Comparison of ENCODE assay signal across 22 mouse cellular contexts in genomic region chr6:52434771-52435170, GRCm38 (mm10).
A peak's percentile ranks its signal among the peaks of the same experiment; 100 is the strongest.
DNase-seq lines count a peak whose midpoint lies in the region; ATAC-seq and TF ChIP-seq lines count a peak whose summit lies in the region.
"Had no signal": no experiment of that assay in that cellular context is flagged by ENCODE, and none has a peak within 500 bp of the region (broad histone marks: within the 10 kb centered on the region; RNA-seq: fewer than 3 reads in every experiment).

No protein-coding gene starts in this region.

- no peak overlapping the region for H3K4me2 ChIP-seq in kidney, embryonic 16.5 days (replicated peaks; ENCODE audit: low read depth, low read length)
- no peak overlapping the region for H3K4me2 ChIP-seq in lung, embryonic 14.5 days
- H3K4me2 ChIP-seq: embryonic facial prominence, embryonic 12.5 days; forebrain, embryonic 12.5 days; heart, embryonic 12.5 days; hindbrain, embryonic 15.5 days had no signal

- no peak overlapping the region for H3K27ac ChIP-seq in kidney, adult 2 months (ENCODE audit: insufficient read depth, low read depth, low read length)
- H3K27ac ChIP-seq in kidney, embryonic 16.5 days (ENCODE audit: low read length) = no peak overlapping the region
- H3K27ac ChIP-seq in lung, embryonic 14.5 days (ENCODE audit: low read depth) = no peak overlapping the region
- H3K27ac ChIP-seq: embryonic facial prominence, embryonic 12.5 days; forebrain, embryonic 12.5 days; hindbrain, embryonic 15.5 days had no signal

- no peak overlapping the region for H3K9ac ChIP-seq in kidney, embryonic 16.5 days (replicated peaks; ENCODE audit: low read length)
- H3K9ac ChIP-seq in lung, embryonic 14.5 days = no peak overlapping the region
- H3K9ac ChIP-seq: embryonic facial prominence, embryonic 12.5 days; forebrain, embryonic 12.5 days; heart, embryonic 12.5 days; hindbrain, embryonic 15.5 days had no signal

- no peaks in the 10 kb centered on the region for H3K36me3 ChIP-seq in kidney, adult 2 months (ENCODE audit: control insufficient read depth, insufficient read depth, low read length)
- H3K36me3 ChIP-seq in kidney, embryonic 16.5 days (ENCODE audit: insufficient read depth, low read length) = no peaks in the 10 kb centered on the region
- H3K36me3 ChIP-seq in lung, embryonic 14.5 days (ENCODE audit: insufficient read depth) = no peaks in the 10 kb centered on the region
- H3K36me3 ChIP-seq: embryonic facial prominence, embryonic 12.5 days; forebrain, embryonic 12.5 days; heart, embryonic 12.5 days; hindbrain, embryonic 15.5 days had no signal

- no peak for TF ChIP-seq POLR2A in kidney, adult 2 months (IDR thresholded peaks at IDR 0.05; ENCODE audit: low read depth, low read length)
- TF ChIP-seq POLR2A in lung, adult 2 months (IDR thresholded peaks at IDR 0.05; ENCODE audit: borderline replicate concordance, extremely low read depth, low read depth, low read length) = no peak

- no peaks in the 10 kb centered on the region for H3K9me3 ChIP-seq in kidney, embryonic 16.5 days (ENCODE audit: low read length)
- H3K9me3 ChIP-seq in lung, embryonic 14.5 days (ENCODE audit: low read depth, low read length) = no peaks in the 10 kb centered on the region
- H3K9me3 ChIP-seq: embryonic facial prominence, embryonic 12.5 days; forebrain, embryonic 12.5 days; heart, embryonic 12.5 days; hindbrain, embryonic 15.5 days had no signal

- no peak for ATAC-seq in kidney, embryonic 16.5 days (ENCODE audit: low FRiP score, low TSS enrichment)
- ATAC-seq in lung, embryonic 14.5 days (ENCODE audit: insufficient read depth) = no peak
- ATAC-seq: activated CD4-positive, CD25-positive, alpha-beta regulatory T cell, adult 4 months; forebrain, embryonic 16.5 days; Patski had no signal

- WGBS in kidney, adult 2 months = 76% methylated on average over 4 of the region's 4 CpGs
- WGBS in kidney, embryonic 16.5 days = 82% methylated on average over 4 of the region's 4 CpGs
- WGBS in lung, embryonic 14.5 days = 63% methylated on average over 4 of the region's 4 CpGs
- 75% methylated on average over 4 of the region's 4 CpGs for WGBS in lung, adult 2 months

- peak; percentile 22 for DNase-seq in kidney, adult 2 months
- peak; percentile 50 for DNase-seq in lung, embryonic 14.5 days
- DNase-seq in lung, adult 2 months = no peak
- DNase-seq in lung, postnatal 10 days = peak; percentile 51
- DNase-seq in yolk sac, embryonic 10.5 days (ENCODE audit: low spot score) = peak; percentile 43
- DNase-seq in cerebellum, postnatal 4 days (ENCODE audit: low spot score in 2 of 2) = no peak
- DNase-seq: adrenal gland, adult 2 months; adrenal gland, postnatal 25 days; cerebellum, adult 18-20 months; cerebellum, adult 9-11 months; embryo, embryonic 11 days; gastrocnemius, postnatal 14 days; heart, postnatal 36 days had no signal

- no peak for TF ChIP-seq CTCF in kidney, adult 2 months (conservative IDR thresholded peaks at IDR 0.05; ENCODE audit: insufficient read depth, insufficient read length, low read depth, low read length)
- no peak for TF ChIP-seq CTCF in lung, embryonic 14.5 days (IDR thresholded peaks at IDR 0.05; ENCODE audit: low read depth)
- no peak for TF ChIP-seq CTCF in lung, adult 2 months (IDR thresholded peaks at IDR 0.05; ENCODE audit: insufficient read depth, low read length)

- no peak overlapping the region for H3K4me3 ChIP-seq in kidney, adult 2 months (ENCODE audit: insufficient read depth, low read depth, low read length)
- H3K4me3 ChIP-seq in kidney, embryonic 16.5 days (ENCODE audit: low read length) = no peak overlapping the region
- H3K4me3 ChIP-seq in lung, embryonic 14.5 days (ENCODE audit: low read depth, low read length) = no peak overlapping the region
- H3K4me3 ChIP-seq in lung, adult 2 months (replicated peaks; ENCODE audit: extremely low read depth, low read depth, low read length) = no peak overlapping the region
- H3K4me3 ChIP-seq: embryonic facial prominence, embryonic 12.5 days; forebrain, embryonic 12.5 days; heart, embryonic 12.5 days; hindbrain, embryonic 15.5 days had no signal

- no peaks in the 10 kb centered on the region for H3K27me3 ChIP-seq in kidney, adult 2 months (replicated peaks; ENCODE audit: control insufficient read depth, insufficient read depth, low read length)
- H3K27me3 ChIP-seq in kidney, embryonic 16.5 days (ENCODE audit: insufficient read depth, low read length) = no peaks in the 10 kb centered on the region
- H3K27me3 ChIP-seq in lung, embryonic 14.5 days (ENCODE audit: insufficient read depth, low read length) = no peaks in the 10 kb centered on the region
- H3K27me3 ChIP-seq: CH12.LX; embryonic facial prominence, embryonic 12.5 days; forebrain, embryonic 12.5 days; heart, embryonic 12.5 days; hindbrain, embryonic 15.5 days; Patski had no signal

- H3K4me1 ChIP-seq in kidney, adult 2 months (ENCODE audit: control insufficient read depth, insufficient read depth, low read length) = no peaks in the 10 kb centered on the region
- H3K4me1 ChIP-seq in kidney, embryonic 16.5 days (ENCODE audit: insufficient read depth, low read length) = no peaks in the 10 kb centered on the region
- H3K4me1 ChIP-seq in lung, embryonic 14.5 days (ENCODE audit: insufficient read depth) = no peaks in the 10 kb centered on the region
- H3K4me1 ChIP-seq in lung, adult 2 months (ENCODE audit: control insufficient read depth, insufficient read depth, low read length) = no peaks in the 10 kb centered on the region
- H3K4me1 ChIP-seq: embryonic facial prominence, embryonic 12.5 days; forebrain, embryonic 12.5 days; hindbrain, embryonic 15.5 days had no signal

Comparison
In these comparisons a context has a peak if more than half of its experiments do, and no peak if none do; other contexts are left out.
1. DNase-seq: peak in kidney, adult 2 months (single experiment), lung, embryonic 14.5 days (single experiment), lung, postnatal 10 days (single experiment) and yolk sac, embryonic 10.5 days (single experiment); none in lung, adult 2 months (single experiment) and cerebellum, postnatal 4 days (0 of 2).